Mouse (Mus musculus) kidney, adult 11 months (tissue): Measurements from ENCODE around the gene Pakap.

Experiments used
- DNase-seq: peaks from one replicate; pipeline ENCODE4 v3.0.0; 2022

Pakap gene

GRCm38 (mm10) chr4:57678991-57679457, 111.0 kb downstream of the Pakap start:
- DNase-seq = peak; percentile 51

GRCm38 (mm10) chr4:57680186-57680585, 112.2 kb downstream of the Pakap start:
- no peak for DNase-seq

GRCm38 (mm10) chr4:57681511-57681910, 113.5 kb downstream of the Pakap start:
- DNase-seq = peak; percentile 90

GRCm38 (mm10) chr4:57682341-57682740, 114.4 kb downstream of the Pakap start:
- DNase-seq = no peak

- DNase-seq = no peak
Measured at GRCm38 (mm10) chr4:57682944-57683343, 115.0 kb downstream of the Pakap start.

GRCm38 (mm10) chr4:57684676-57685215, 116.8 kb downstream of the Pakap start:
- DNase-seq = no peak

GRCm38 (mm10) chr4:57686736-57687135, 118.8 kb downstream of the Pakap start:
- DNase-seq = no peak

- no peak for DNase-seq
Measured at GRCm38 (mm10) chr4:57687583-57687982, 119.6 kb downstream of the Pakap start.

GRCm38 (mm10) chr4:57688131-57688530, 120.2 kb downstream of the Pakap start:
- no peak for DNase-seq

- DNase-seq = no peak
Measured at GRCm38 (mm10) chr4:57690001-57690400, 122.0 kb downstream of the Pakap start.

- DNase-seq = no peak
Measured at GRCm38 (mm10) chr4:57690805-57691204, 122.8 kb downstream of the Pakap start.

GRCm38 (mm10) chr4:57694356-57695136, 126.6 kb downstream of the Pakap start:
- DNase-seq = no peak

- DNase-seq = no peak
Measured at GRCm38 (mm10) chr4:57696955-57697354, 129.0 kb downstream of the Pakap start.

- DNase-seq = no peak
Measured at GRCm38 (mm10) chr4:57697918-57698611, 130.1 kb downstream of the Pakap start.

- DNase-seq = no peak
Measured at GRCm38 (mm10) chr4:57701576-57701975, 133.6 kb downstream of the Pakap start.

- DNase-seq = no peak
Measured at GRCm38 (mm10) chr4:57703574-57704470, 135.8 kb downstream of the Pakap start.

GRCm38 (mm10) chr4:57704575-57704974, 136.6 kb downstream of the Pakap start:
- no peak for DNase-seq

- DNase-seq = no peak
Measured at GRCm38 (mm10) chr4:57715849-57716248, 147.9 kb downstream of the Pakap start.

GRCm38 (mm10) chr4:57716735-57717134, 148.8 kb downstream of the Pakap start:
- DNase-seq = no peak

GRCm38 (mm10) chr4:57717354-57717753, 149.4 kb downstream of the Pakap start, which contains the start of gene Akap2:
Gene Akap2, plus strand, starts transcription at chr4:57717657.
- no peak for DNase-seq

GRCm38 (mm10) chr4:57719370-57719769, 151.4 kb downstream of the Pakap start:
- DNase-seq = no peak

- DNase-seq = no peak
Measured at GRCm38 (mm10) chr4:57720869-57721361, 152.9 kb downstream of the Pakap start.

GRCm38 (mm10) chr4:57722296-57722695, 154.3 kb downstream of the Pakap start:
- DNase-seq = no peak
